Mouse (Mus musculus): ENCODE results near the gene Rab3ip.

Gene Rab3ip

DNA sequence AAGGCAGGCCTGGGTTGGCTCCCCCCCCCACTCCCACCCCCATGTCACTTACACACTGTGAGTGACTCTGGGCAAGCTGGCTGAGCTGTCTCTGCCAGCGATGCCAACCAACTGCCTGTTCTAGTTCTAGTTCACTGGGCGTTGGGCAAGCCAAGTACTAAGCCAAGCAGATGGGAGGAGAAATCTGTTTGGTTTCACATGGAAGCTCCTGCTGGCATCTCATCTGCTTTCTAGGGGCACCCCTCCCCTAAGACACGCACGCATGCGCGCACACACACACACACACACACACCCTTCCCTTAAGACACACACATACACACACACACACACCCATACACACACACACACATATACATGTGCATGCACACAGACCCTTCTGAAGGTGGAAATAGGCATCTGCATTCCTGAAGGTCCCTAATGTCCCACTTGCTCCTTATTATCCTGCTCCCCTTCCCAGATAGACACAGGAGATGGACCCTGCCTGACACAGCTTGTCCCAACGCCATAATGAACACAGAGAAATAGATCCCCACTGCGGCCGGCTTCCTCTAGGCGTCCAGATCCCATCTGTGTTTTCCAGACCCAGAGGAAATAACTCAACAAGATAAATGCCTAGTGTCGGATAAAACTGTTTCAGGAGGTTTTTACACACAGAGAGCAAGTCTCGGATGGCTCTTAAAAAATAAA is 79.1 kb downstream of the Rab3ip start:
- no peak for DNase-seq (ENCODE audit: low read depth, low spot score)

DNA sequence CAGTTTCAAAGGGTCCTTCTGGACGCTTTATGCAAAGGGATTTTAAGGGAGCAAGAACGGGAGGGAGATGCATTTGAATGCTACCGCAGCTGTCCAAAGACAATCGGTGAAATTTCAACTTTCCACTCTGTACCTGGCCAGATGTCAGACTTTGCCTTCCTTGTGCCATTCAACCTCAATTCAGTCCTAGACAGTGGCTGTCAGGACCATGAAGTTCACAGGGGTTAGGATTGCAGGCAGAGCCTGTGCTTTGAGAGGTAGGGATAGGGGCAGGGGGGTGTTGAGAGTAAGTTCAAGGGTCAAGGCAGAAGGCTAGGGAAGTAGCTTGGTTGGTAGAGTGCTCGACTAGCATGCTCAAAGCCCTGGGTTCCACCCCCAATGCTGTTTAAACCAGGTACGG is 79.8 kb downstream of the Rab3ip start:
- no peak for DNase-seq (ENCODE audit: low read depth, low spot score)

All from CD4-positive, CD25-positive, alpha-beta regulatory T cell, adult 2 months (primary cell).